In genomic region chr12:108982684-108982960, GRCm38 (mm10) we compare ENCODE assay signal across 15 mouse cellular contexts.
"Had no signal": no experiment of that assay in that cellular context is flagged by ENCODE, and none has a peak within 500 bp of the region (broad histone marks: within the 10 kb centered on the region; RNA-seq: fewer than 3 reads in every experiment).

No protein-coding gene starts in this region.

- H3K9ac ChIP-seq: limb, embryonic 12.5 days; liver, embryonic 13.5 days; liver, postnatal 0 days; lung, embryonic 15.5 days had no signal

- H3K36me3 ChIP-seq: limb, embryonic 12.5 days; liver, embryonic 13.5 days; lung, embryonic 15.5 days had no signal

- H3K9me3 ChIP-seq: limb, embryonic 12.5 days; liver, embryonic 13.5 days; lung, embryonic 15.5 days had no signal

- ATAC-seq: liver, postnatal 0 days had no signal

- H3K4me3 ChIP-seq: left cerebral cortex, adult 2 months; limb, embryonic 12.5 days; liver, embryonic 13.5 days; lung, embryonic 15.5 days; megakaryocyte, embryonic 14.5 days had no signal

- H3K4me1 ChIP-seq: liver, embryonic 13.5 days; lung, embryonic 15.5 days had no signal

- DNase-seq: kidney, adult 8-10 months; kidney, postnatal 25 days; liver; liver, embryonic 13.5 days; liver, postnatal 0 days; lung, postnatal 14 days; right cerebral cortex, postnatal 4 days; spleen, adult 18-20 months; thymus, adult 18-20 months; thymus, postnatal 14 days had no signal

- H3K27ac ChIP-seq: left cerebral cortex, adult 2 months; limb, embryonic 12.5 days; liver, embryonic 13.5 days; lung, embryonic 15.5 days; macrophage had no signal

- H3K4me2 ChIP-seq: limb, embryonic 12.5 days; liver, embryonic 13.5 days; lung, embryonic 15.5 days had no signal

- H3K27me3 ChIP-seq: limb, embryonic 12.5 days; liver, embryonic 13.5 days; lung, embryonic 15.5 days; megakaryocyte, embryonic 14.5 days had no signal
